Mouse (Mus musculus) MEL (cell line): ENCODE data around the gene Clec4g. TPM values are rescaled to one million over a fixed set of nuclear protein-coding genes. Genes with fewer than 3 reads are reported as not detected.

Experiments used
- DNase-seq: peaks from one replicate; pipeline ENCODE4 v3.0.0; 2011; ENCODE audit warnings: low read depth, low spot score
- H3K27ac ChIP-seq: 2 replicates; pipeline ENCODE4 v1.5.1; 2012; ENCODE audit warnings: low read depth, mild to moderate bottlenecking, control low read depth, low read length, moderate library complexity; ENCODE audit not compliant: control insufficient read depth
- H3K27me3 ChIP-seq, 2 experiments: fragments of 150-350 bp in 1 of 2; sonication (generic) in 1 of 2; 2 replicates each; pipeline ENCODE4 v1.6.1; 2012; ENCODE audit warnings: low read length in 2 of 2, mild to moderate bottlenecking in 2 of 2, improper control_type of control experiment in 1 of 2, moderate library complexity in 1 of 2; ENCODE audit not compliant: insufficient read depth in 2 of 2, control insufficient read depth in 1 of 2
- H3K36me3 ChIP-seq, 2 experiments: 2 replicates each; pipeline ENCODE4 v1.6.1; 2012 to 2014; ENCODE audit warnings: low read length in 2 of 2, improper control_type of control experiment in 1 of 2, inconsistent platforms in 1 of 2, mild to moderate bottlenecking in 1 of 2; ENCODE audit not compliant: insufficient read depth in 2 of 2, control insufficient read depth in 1 of 2
- H3K4me1 ChIP-seq, 2 experiments: fragments of 150-350 bp in 1 of 2; sonication (generic) in 1 of 2; 2 replicates each; pipeline ENCODE4 v1.6.1; 2012; ENCODE audit warnings: low read length in 2 of 2, improper control_type of control experiment in 1 of 2, mild to moderate bottlenecking in 1 of 2; ENCODE audit not compliant: insufficient read depth in 2 of 2, control insufficient read depth in 1 of 2
- H3K4me3 ChIP-seq, 2 experiments: fragments of 150-350 bp in 1 of 2; sonication (generic) in 1 of 2; 2 replicates each; pipeline ENCODE4 v1.5.1; 2012; ENCODE audit warnings: low read depth in 2 of 2, low read length in 2 of 2, mild to moderate bottlenecking in 2 of 2, moderate library complexity in 2 of 2, control low read depth in 1 of 2, improper control_type of control experiment in 1 of 2; ENCODE audit not compliant: control insufficient read depth in 1 of 2, insufficient read depth in 1 of 2
- H3K79me2 ChIP-seq: 2 replicates; pipeline ENCODE4 v1.6.1; 2012; ENCODE audit warnings: mild to moderate bottlenecking, low read length, moderate library complexity; ENCODE audit not compliant: control insufficient read depth, poor library complexity, insufficient read depth
- H3K9ac ChIP-seq: 2 replicates; pipeline ENCODE4 v1.6.1; 2012; ENCODE audit warnings: low read depth, mild to moderate bottlenecking, control low read depth, low read length, moderate library complexity; ENCODE audit not compliant: control insufficient read depth, poor library complexity, severe bottlenecking
- H3K9me3 ChIP-seq: fragments of 150-350 bp; sonication (generic); replicated peaks from 2 replicates; pipeline ENCODE4 v1.6.1; 2012; ENCODE audit warnings: mild to moderate bottlenecking, low read length, improper control_type of control experiment, moderate library complexity; ENCODE audit not compliant: insufficient read depth
- BHLHE40 ChIP-seq: IDR thresholded peaks from 2 replicates; pipeline ENCODE4 v1.6.1; 2012; ENCODE audit warnings: low read depth, mild to moderate bottlenecking, inconsistent platforms, low read length, improper control_type of control experiment, borderline replicate concordance
- CHD2 ChIP-seq: IDR thresholded peaks from 2 replicates; pipeline ENCODE4 v1.6.1; 2011; ENCODE audit warnings: low read length, improper control_type of control experiment
- CTCF ChIP-seq, 3 experiments: IDR thresholded peaks in 2 of 3; conservative IDR thresholded peaks in 1 of 3; 2 replicates each; pipeline ENCODE4 v1.5.1; 2011 to 2012; ENCODE audit warnings: low read length in 3 of 3, low read depth in 2 of 3, mild to moderate bottlenecking in 2 of 3, improper control_type of control experiment in 1 of 3, inconsistent platforms in 1 of 3, mixed read lengths in 1 of 3, moderate library complexity in 1 of 3; ENCODE audit not compliant: control insufficient read depth in 1 of 3, insufficient read depth in 1 of 3, poor library complexity in 1 of 3, severe bottlenecking in 1 of 3
- E2F4 ChIP-seq: IDR thresholded peaks from 2 replicates; pipeline ENCODE4 v1.6.1; 2011; ENCODE audit warnings: low read depth, low read length, improper control_type of control experiment, borderline replicate concordance
- ELF1 ChIP-seq: IDR thresholded peaks from 2 replicates; pipeline ENCODE4 v1.6.1; 2014; ENCODE audit warnings: low read depth, mild to moderate bottlenecking, inconsistent platforms, low read length, improper control_type of control experiment, moderate library complexity
- ETS1 ChIP-seq: IDR thresholded peaks from 2 replicates; pipeline ENCODE4 v1.6.1; 2012; ENCODE audit warnings: low read depth, mild to moderate bottlenecking, inconsistent platforms, low read length, improper control_type of control experiment, moderate library complexity
- HCFC1 ChIP-seq: IDR thresholded peaks from 2 replicates; pipeline ENCODE4 v1.6.1; 2012; ENCODE audit warnings: low read depth, mild to moderate bottlenecking, inconsistent platforms, low read length, improper control_type of control experiment, moderate library complexity
- KAT2A ChIP-seq: conservative IDR thresholded peaks from 2 replicates; pipeline ENCODE4 v1.6.1; 2012; ENCODE audit warnings: low read depth, low read length, improper control_type of control experiment, inconsistent platforms
- MAX ChIP-seq: IDR thresholded peaks from 2 replicates; pipeline ENCODE4 v1.6.1; 2011; ENCODE audit warnings: low read length, improper control_type of control experiment
- MEF2A ChIP-seq: IDR thresholded peaks from 2 replicates; pipeline ENCODE4 v1.6.1; 2014; ENCODE audit warnings: low read depth, mild to moderate bottlenecking, inconsistent platforms, low read length, improper control_type of control experiment; ENCODE audit not compliant: poor library complexity, insufficient replicate concordance, severe bottlenecking; ENCODE audit errors: extremely low read depth
- NELFE ChIP-seq: IDR thresholded peaks from 2 replicates; pipeline ENCODE4 v1.6.1; 2011; ENCODE audit warnings: low read depth, low read length, improper control_type of control experiment
- NRF1 ChIP-seq: IDR thresholded peaks from 2 replicates; pipeline ENCODE4 v1.6.1; 2014; ENCODE audit warnings: low read depth, mild to moderate bottlenecking, inconsistent platforms, low read length, improper control_type of control experiment, moderate library complexity; ENCODE audit not compliant: poor library complexity, insufficient read depth, severe bottlenecking
- POLR2AphosphoS5 ChIP-seq: IDR thresholded peaks from 2 replicates; pipeline ENCODE4 v1.6.1; 2012; ENCODE audit warnings: low read depth, borderline replicate concordance, mild to moderate bottlenecking, inconsistent platforms, low read length, moderate library complexity, mixed read lengths
- SIN3A ChIP-seq: IDR thresholded peaks from 2 replicates; pipeline ENCODE4 v1.6.1; 2012; ENCODE audit warnings: low read length, improper control_type of control experiment, inconsistent platforms
- TAL1 ChIP-seq: IDR thresholded peaks from 2 replicates; pipeline ENCODE4 v1.6.1; 2012; ENCODE audit warnings: mild to moderate bottlenecking, inconsistent platforms, low read length, moderate library complexity, mixed read lengths
- UBTF ChIP-seq: IDR thresholded peaks from 2 replicates; pipeline ENCODE4 v1.6.1; 2012; ENCODE audit warnings: low read depth, mild to moderate bottlenecking, inconsistent platforms, low read length, improper control_type of control experiment, moderate library complexity, borderline replicate concordance; ENCODE audit not compliant: insufficient read depth
- USF2 ChIP-seq, 2 experiments: IDR thresholded peaks; 2 replicates each; pipeline ENCODE4 v1.6.1; 2011 to 2012; ENCODE audit warnings: improper control_type of control experiment in 2 of 2, low read length in 2 of 2, borderline replicate concordance in 1 of 2, inconsistent platforms in 1 of 2, low read depth in 1 of 2, mild to moderate bottlenecking in 1 of 2; ENCODE audit not compliant: insufficient read depth in 1 of 2
- ZKSCAN1 ChIP-seq: IDR thresholded peaks from 2 replicates; pipeline ENCODE4 v1.6.1; 2012; ENCODE audit warnings: low read depth, mild to moderate bottlenecking, inconsistent platforms, low read length, improper control_type of control experiment, moderate library complexity
- ZNF384 ChIP-seq: IDR thresholded peaks from 2 replicates; pipeline ENCODE4 v1.6.1; 2012; ENCODE audit warnings: low read depth, mild to moderate bottlenecking, inconsistent platforms, low read length, improper control_type of control experiment
- polyA plus RNA-seq, 2 experiments: library from polyadenylated mRNA; stranded (reverse) in 1 of 2; unstranded in 1 of 2; fragments of >175 nt in 1 of 2; fragments of >200 nt in 1 of 2; gene quantifications; 2 replicates each; pipeline versions ENCODE4 v1.2.1 to v1.2.4; 2012; ENCODE audit warnings: low replicate concordance in 2 of 2, low read depth in 1 of 2; ENCODE audit not compliant: insufficient read length in 2 of 2, insufficient read depth in 1 of 2, missing spikeins in 1 of 2
- total RNA-seq: library from RNA; depleted of rRNA; stranded (reverse); fragments of 300-350 nt; gene quantifications from 2 replicates; pipeline ENCODE4 v1.2.3, GENCODE M21; 2012

The Clec4g gene
- total and polyA plus RNA-seq, 3 experiments, result not detected

DNA sequence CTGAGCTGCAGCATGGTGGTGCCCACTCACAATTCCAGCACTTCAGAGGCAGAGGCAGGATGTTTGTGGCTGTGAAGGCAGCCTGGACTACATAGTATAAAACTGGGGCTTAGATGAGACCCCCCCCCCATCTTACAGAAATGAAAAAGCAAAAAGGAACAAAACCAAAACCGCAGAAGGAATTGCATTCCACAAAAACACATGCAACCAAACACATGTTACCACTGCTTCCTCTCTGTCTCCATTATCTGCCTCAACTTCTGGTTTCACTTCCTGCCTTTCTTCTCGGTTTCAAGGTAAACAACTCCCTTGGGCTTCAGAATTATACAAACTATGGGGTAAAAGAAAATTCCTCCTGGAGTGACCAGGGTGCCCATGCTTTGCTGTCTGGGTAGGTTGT lies 8.8 kb downstream of the Clec4g start (continued):
- TF ChIP-seq SIN3A, result peak; percentile 68
- peak; percentile 77 for TF ChIP-seq ETS1
- TF ChIP-seq NRF1, result no peak
- TF ChIP-seq KAT2A, result no peak
- no peak for TF ChIP-seq HCFC1
- no peak for TF ChIP-seq CHD2
- TF ChIP-seq NELFE, result no peak
- TF ChIP-seq POLR2AphosphoS5, result no peak
- TF ChIP-seq MAX, result peak; percentile 82
- TF ChIP-seq MEF2A, result no peak
- no peak for TF ChIP-seq E2F4
- TF ChIP-seq BHLHE40, result peak; percentile 59; the same call in 1 of the 2 replicates
- no peak for TF ChIP-seq ZKSCAN1
- no peak for TF ChIP-seq ZNF384
- peak; percentile 80 for TF ChIP-seq TAL1
- no peak for TF ChIP-seq ELF1
- no peak for TF ChIP-seq CTCF (IDR thresholded peaks at IDR 0.05 in 2 of 3, conservative IDR thresholded peaks at IDR 0.05 in 1 of 3; ENCODE audit: control insufficient read depth in 1 of 3, insufficient read depth in 1 of 3, low read depth in 2 of 3, low read length in 3 of 3, poor library complexity in 1 of 3, severe bottlenecking in 1 of 3)
- TF ChIP-seq, all 39 proteins: peak for 10

DNA sequence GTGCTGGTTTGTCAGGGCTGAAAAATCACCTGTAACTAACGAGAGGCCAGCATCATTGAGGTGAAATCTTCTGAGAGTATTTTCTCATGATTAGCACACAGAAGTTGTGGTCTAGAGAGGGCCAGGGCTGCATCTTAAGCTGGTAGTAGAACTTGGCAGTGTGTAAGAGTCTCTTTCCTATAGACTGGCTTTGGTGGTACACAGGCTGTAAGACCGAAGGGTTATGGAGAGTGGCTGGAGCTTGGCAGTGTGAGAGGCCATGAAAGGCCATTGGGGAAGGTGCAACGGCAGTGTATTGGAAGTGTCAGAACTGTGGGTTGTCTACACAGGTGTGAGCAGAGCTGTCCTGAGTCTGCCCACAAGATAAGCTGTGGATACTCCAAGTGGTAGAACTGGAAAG lies 10.1 kb downstream of the Clec4g start:
- TF ChIP-seq USF2 (IDR thresholded peaks at IDR 0.05; ENCODE audit: borderline replicate concordance in 1 of 2, insufficient read depth in 1 of 2, low read depth in 1 of 2, low read length in 2 of 2), result no peak
- no peaks in the 10 kb centered on the region for H3K9me3 ChIP-seq
- no peak overlapping the region for H3K9ac ChIP-seq
- no peak overlapping the region for H3K4me3 ChIP-seq
- peaks cover 0 to 12% of the 10 kb centered on the region in 2 experiments; a peak in 2 of 4 replicates for H3K36me3 ChIP-seq
- peaks cover 3 to 14% of the 10 kb centered on the region in 2 experiments; a peak in 3 of 4 replicates for H3K4me1 ChIP-seq
- H3K79me2 ChIP-seq, result no peaks in the 10 kb centered on the region
- no peak for DNase-seq
- no peaks in the 10 kb centered on the region; a peak in 2 of 4 replicates for H3K27me3 ChIP-seq
- no peak overlapping the region for H3K27ac ChIP-seq

- DNase-seq, result no peak
- peaks cover 0 to 14% of the 10 kb centered on the region in 2 experiments; a peak in 2 of 4 replicates for H3K36me3 ChIP-seq
- no peak overlapping the region for H3K27ac ChIP-seq
- no peak overlapping the region for H3K4me3 ChIP-seq
- no peaks in the 10 kb centered on the region; a peak in 2 of 4 replicates for H3K27me3 ChIP-seq
- no peaks in the 10 kb centered on the region for H3K79me2 ChIP-seq
- H3K9ac ChIP-seq, result no peak overlapping the region
- TF ChIP-seq UBTF, result no peak
- TF ChIP-seq, all 39 proteins: peak for 0
- H3K9me3 ChIP-seq, result no peaks in the 10 kb centered on the region
- H3K4me1 ChIP-seq, result peaks cover 3 to 20% of the 10 kb centered on the region in 2 experiments
Measured at GRCm38 (mm10) chr8:3707611-3708010, 12.8 kb downstream of the Clec4g start.
